ENCODE assay signal across 9 mouse cellular contexts in the genomic region with DNA sequence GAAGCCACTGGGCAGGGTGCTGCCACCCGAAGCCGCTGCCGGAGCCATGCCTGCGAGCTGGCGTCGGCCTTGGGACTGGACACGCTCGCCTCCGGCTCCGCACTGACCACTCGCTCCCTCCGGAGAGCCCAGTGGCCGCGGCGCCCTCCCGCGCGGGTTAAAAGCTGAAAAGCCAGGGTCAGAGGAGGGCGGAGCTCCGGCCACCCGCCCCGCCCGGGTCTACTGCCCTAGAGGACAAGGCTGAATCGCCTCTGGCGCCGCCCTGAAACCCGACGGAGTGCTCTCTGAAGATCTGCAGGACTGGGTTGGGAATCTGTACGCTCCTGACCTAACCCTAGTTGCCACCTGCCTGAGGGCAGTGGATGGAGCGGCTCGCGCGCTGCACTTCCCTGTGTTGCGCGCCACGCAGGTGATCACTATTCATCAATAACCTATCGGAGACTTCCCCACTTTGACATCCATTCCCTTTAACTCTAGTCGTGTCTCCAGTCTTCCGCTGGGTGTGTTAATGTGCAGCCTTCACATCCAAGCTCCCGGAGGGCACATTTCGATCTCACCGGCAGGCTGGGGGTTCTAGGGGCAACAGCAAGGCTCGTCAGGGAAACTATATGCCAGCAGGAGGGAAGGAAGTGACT. TPM values are rescaled to one million over a fixed set of nuclear protein-coding genes. Genes with fewer than 3 reads are reported as not detected.
A peak's percentile ranks its signal among the peaks of the same experiment; 100 is the strongest.
DNase-seq lines count a peak whose midpoint lies in the region; ATAC-seq and TF ChIP-seq lines count a peak whose summit lies in the region.
"Had no signal": no experiment of that assay in that cellular context is flagged by ENCODE, and none has a peak within 500 bp of the region (broad histone marks: within the 10 kb centered on the region; RNA-seq: fewer than 3 reads in every experiment).

A gene (minus strand): TSS at position 610 of the 635 bp plus-strand sequence.

- intact Hi-C loops in heart, postnatal 10 days (cut with DNase I), result no loop called here

- H3K9ac ChIP-seq in embryonic facial prominence, embryonic 14.5 days (ENCODE audit: low read depth, low read length), result peak within 1 kb of the TSS; percentile 45
- no peak within 1 kb of the TSS for H3K9ac ChIP-seq in liver, embryonic 14.5 days (replicated peaks)
- H3K9ac ChIP-seq in neural tube, embryonic 14.5 days (replicated peaks; ENCODE audit: low read depth, low read length), result peak within 1 kb of the TSS; percentile 50

- H3K4me1 ChIP-seq in megakaryocyte, embryonic 14.5 days, result peaks cover 7% of the 10 kb centered on the region
- H3K4me1 ChIP-seq in embryonic facial prominence, embryonic 14.5 days (ENCODE audit: control insufficient read depth, insufficient read depth, low read length), result no peaks in the 10 kb centered on the region
- H3K4me1 ChIP-seq in liver, embryonic 14.5 days (replicated peaks; ENCODE audit: control insufficient read depth in 2 of 2, insufficient read depth in 2 of 2, low read length in 1 of 2), result no peaks in the 10 kb centered on the region
- H3K4me1 ChIP-seq in neural tube, embryonic 14.5 days (ENCODE audit: control insufficient read depth, insufficient read depth, low read length), result peaks cover 8% of the 10 kb centered on the region; the same call in 1 of the 2 replicates

- no peak for TF ChIP-seq CTCF in liver, embryonic 14.5 days (IDR thresholded peaks at IDR 0.05; ENCODE audit: low read depth)

- H3K36me3 ChIP-seq in megakaryocyte, embryonic 14.5 days (replicated peaks; ENCODE audit: low read length), result no peaks in the 10 kb centered on the region
- H3K36me3 ChIP-seq in embryonic facial prominence, embryonic 14.5 days (ENCODE audit: control insufficient read depth, insufficient read depth, low read length), result no peaks in the 10 kb centered on the region
- H3K36me3 ChIP-seq in liver, embryonic 14.5 days (replicated peaks; ENCODE audit: control insufficient read depth, insufficient read depth, low read depth), result no peaks in the 10 kb centered on the region
- no peaks in the 10 kb centered on the region for H3K36me3 ChIP-seq in neural tube, embryonic 14.5 days (ENCODE audit: control insufficient read depth, insufficient read depth, low read length)

- H3K4me3 ChIP-seq in megakaryocyte, embryonic 14.5 days (replicated peaks), result peak within 1 kb of the TSS; percentile 74
- H3K4me3 ChIP-seq in embryonic facial prominence, embryonic 14.5 days (ENCODE audit: low read depth, low read length), result peak within 1 kb of the TSS; percentile 37
- no peak within 1 kb of the TSS; a peak in 1 of 4 replicates for H3K4me3 ChIP-seq in liver, embryonic 14.5 days (ENCODE audit: insufficient read depth in 1 of 2, low read depth in 2 of 2, low read length in 2 of 2)
- H3K4me3 ChIP-seq in neural tube, embryonic 14.5 days (ENCODE audit: low read depth, low read length), result peak within 1 kb of the TSS; percentile 40

- under 1% methylated on average over 29 of the region's 43 CpGs for WGBS in embryonic facial prominence, embryonic 14.5 days
- 2% methylated on average over 43 of the region's 43 CpGs for WGBS in liver, embryonic 14.5 days (ENCODE audit: insufficient replicate concordance)
- under 1% methylated on average over 33 of the region's 43 CpGs for WGBS in neural tube, embryonic 14.5 days

- H3K9me3 ChIP-seq in megakaryocyte, embryonic 14.5 days, result peaks cover under 1% of the 10 kb centered on the region; the same call in 1 of the 2 replicates
- H3K9me3 ChIP-seq in embryonic facial prominence, embryonic 14.5 days (ENCODE audit: control insufficient read depth, low read length), result no peaks in the 10 kb centered on the region
- H3K9me3 ChIP-seq in liver, embryonic 14.5 days (ENCODE audit: control insufficient read depth, low read length), result no peaks in the 10 kb centered on the region
- no peaks in the 10 kb centered on the region for H3K9me3 ChIP-seq in neural tube, embryonic 14.5 days (ENCODE audit: control insufficient read depth, low read length)

- no peak for ATAC-seq in megakaryocyte, adult 5-6 weeks (ENCODE audit: poor library complexity, severe bottlenecking)
- ATAC-seq in embryonic facial prominence, embryonic 14.5 days (ENCODE audit: low read depth), result no peak
- no peak for ATAC-seq in liver, embryonic 14.5 days (ENCODE audit: insufficient read depth)
- ATAC-seq in neural tube, embryonic 14.5 days (ENCODE audit: low read depth), result no peak

- no peak for DNase-seq in embryonic facial prominence, embryonic 14.5 days (ENCODE audit: low spot score)
- DNase-seq in heart, postnatal 10 days, result peak; percentile 31 to 42
- peak; percentile 71 to 82 for DNase-seq in kidney, postnatal 4 days
- DNase-seq in liver, embryonic 14.5 days (ENCODE audit: low read depth in 3 of 3, low spot score in 3 of 3), result no peak
- no peak for DNase-seq in thymus, postnatal 25 days

- TF ChIP-seq EP300 in liver, embryonic 14.5 days (IDR thresholded peaks at IDR 0.05; ENCODE audit: low read depth), result no peak

- H3K27ac ChIP-seq in embryonic facial prominence, embryonic 14.5 days (replicated peaks; ENCODE audit: low read depth, low read length), result no peak within 1 kb of the TSS
- H3K27ac ChIP-seq in liver, embryonic 14.5 days, result no peak within 1 kb of the TSS
- no peak within 1 kb of the TSS for H3K27ac ChIP-seq in neural tube, embryonic 14.5 days (ENCODE audit: low read depth, low read length)

- H3K27me3 ChIP-seq in megakaryocyte, embryonic 14.5 days (replicated peaks), result peaks cover 93% of the 10 kb centered on the region
- H3K27me3 ChIP-seq in embryonic facial prominence, embryonic 14.5 days (replicated peaks; ENCODE audit: control insufficient read depth, insufficient read depth, low read length), result peaks cover 52% of the 10 kb centered on the region
- peaks cover 37% of the 10 kb centered on the region for H3K27me3 ChIP-seq in liver, embryonic 14.5 days (ENCODE audit: control insufficient read depth, insufficient read depth, low read length)
- H3K27me3 ChIP-seq in neural tube, embryonic 14.5 days (ENCODE audit: control insufficient read depth, insufficient read depth, low read length), result peaks cover 19% of the 10 kb centered on the region

- peak within 1 kb of the TSS; percentile 55 for H3K4me2 ChIP-seq in embryonic facial prominence, embryonic 14.5 days (ENCODE audit: low read depth, low read length)
- peak within 1 kb of the TSS; percentile 40 for H3K4me2 ChIP-seq in liver, embryonic 14.5 days (ENCODE audit: low read depth)
- peak within 1 kb of the TSS; percentile 85 for H3K4me2 ChIP-seq in neural tube, embryonic 14.5 days (ENCODE audit: low read depth, low read length)

RNA-seq across cellular contexts. Expression of the gene that starts here (rescaled TPM):
- not detected in 2 replicates for polyA plus RNA-seq in megakaryocyte, embryonic 14.5 days (2012; ENCODE audit: insufficient read depth, low replicate concordance)
- 0.11 TPM in 1 of 2 replicates, not detected in the other for total RNA-seq in megakaryocyte, adult 5-6 weeks (2015)
- total RNA-seq in megakaryocyte, adult 5-6 weeks (2017), result not detected in 2 replicates
- 9.4 and 33.6 TPM in 2 replicates for polyA plus RNA-seq in embryonic facial prominence, embryonic 14.5 days (2014; fragmentation: Nextera tagmentation; extraction: Ambion mirVana)
- 1 to 10 TPM; 1.4 to 2.1 TPM for total RNA-seq in heart, postnatal 10 days (2021)
- 0.01 and 0.03 TPM in 2 replicates for polyA plus RNA-seq in liver, embryonic 14.5 days (2012; rRNA removed)
- 0.06 and 0.10 TPM in 2 replicates for polyA plus RNA-seq in liver, embryonic 14.5 days (2014; fragmentation: Nextera tagmentation; extraction: Ambion mirVana)
- 0.90 and 8.3 TPM in 2 replicates for polyA plus RNA-seq in neural tube, embryonic 14.5 days (2014; fragmentation: Nextera tagmentation; extraction: Ambion mirVana)
- total RNA-seq: hematopoietic stem cell, adult 5-6 weeks had no signal

Comparison
In these comparisons a context has a peak if more than half of its experiments do, and no peak if none do; other contexts are left out.
1. H3K4me3 ChIP-seq: peak in megakaryocyte, embryonic 14.5 days (single experiment), embryonic facial prominence, embryonic 14.5 days (single experiment) and neural tube, embryonic 14.5 days (single experiment); none in liver, embryonic 14.5 days (0 of 2).
2. DNase-seq: peak in heart, postnatal 10 days (2 of 2) and kidney, postnatal 4 days (2 of 2); none in embryonic facial prominence, embryonic 14.5 days (single experiment), liver, embryonic 14.5 days (0 of 3) and thymus, postnatal 25 days (single experiment).
3. Peak in every context shown above with its lines, with median percentiles within 50 percentile points of each other: H3K4me2 ChIP-seq.